Mouse (Mus musculus): ENCODE measurements around the gene Trp53bp2. TPM values are rescaled to one million over a fixed set of nuclear protein-coding genes. Genes with fewer than 3 reads are reported as not detected.

The Trp53bp2 gene
- polyA plus RNA-seq, 1 experiment, result 12.5 TPM

GRCm38 (mm10) chr1:182427426-182427825 is 18.5 kb downstream of the Trp53bp2 start:
- TF ChIP-seq CTCF (IDR thresholded peaks at IDR 0.05; ENCODE audit: low read depth, low read length) (no peak), POLR2A (IDR thresholded peaks at IDR 0.05; ENCODE audit: borderline replicate concordance, low read depth, low read length) (no peak)
- Histone ChIP-seq H3K4me1 (ENCODE audit: control insufficient read depth, insufficient read depth, low read length) (peaks cover 3% of the 10 kb centered on the region; the same call in 1 of the 2 replicates), H3K27ac (ENCODE audit: insufficient read depth, low read depth, low read length) (no peak overlapping the region), H3K4me3 (ENCODE audit: insufficient read depth, low read length) (no peak overlapping the region)

GRCm38 (mm10) chr1:182429826-182430225 is 20.9 kb downstream of the Trp53bp2 start:
- no peak overlapping the region for H3K27ac ChIP-seq (ENCODE audit: insufficient read depth, low read depth, low read length)

GRCm38 (mm10) chr1:182430676-182431075 is 21.7 kb downstream of the Trp53bp2 start:
- TF ChIP-seq CTCF (IDR thresholded peaks at IDR 0.05; ENCODE audit: low read depth, low read length) (no peak), POLR2A (IDR thresholded peaks at IDR 0.05; ENCODE audit: borderline replicate concordance, low read depth, low read length) (no peak)
- Histone ChIP-seq H3K4me1 (ENCODE audit: control insufficient read depth, insufficient read depth, low read length) (no peaks in the 10 kb centered on the region), H3K4me3 (ENCODE audit: insufficient read depth, low read length) (no peak overlapping the region), H3K27ac (ENCODE audit: insufficient read depth, low read depth, low read length) (no peak overlapping the region)

More at GRCm38 (mm10) chr1:182429826-182430225, 20.9 kb downstream of the Trp53bp2 start:
- TF ChIP-seq CTCF (IDR thresholded peaks at IDR 0.05; ENCODE audit: low read depth, low read length), result no peak
- TF ChIP-seq POLR2A (IDR thresholded peaks at IDR 0.05; ENCODE audit: borderline replicate concordance, low read depth, low read length), result no peak
- no peak overlapping the region for H3K4me3 ChIP-seq (ENCODE audit: insufficient read depth, low read length)
- peaks cover 2% of the 10 kb centered on the region; the same call in 1 of the 2 replicates for H3K4me1 ChIP-seq (ENCODE audit: control insufficient read depth, insufficient read depth, low read length)

GRCm38 (mm10) chr1:182432059-182432458 is 23.1 kb downstream of the Trp53bp2 start:
- TF ChIP-seq POLR2A (IDR thresholded peaks at IDR 0.05; ENCODE audit: borderline replicate concordance, low read depth, low read length) (no peak), CTCF (IDR thresholded peaks at IDR 0.05; ENCODE audit: low read depth, low read length) (no peak)
- no peak overlapping the region for H3K4me3 ChIP-seq (ENCODE audit: insufficient read depth, low read length)
- no peak overlapping the region for H3K27ac ChIP-seq (ENCODE audit: insufficient read depth, low read depth, low read length)
- no peaks in the 10 kb centered on the region for H3K4me1 ChIP-seq (ENCODE audit: control insufficient read depth, insufficient read depth, low read length)

- no peak overlapping the region for H3K4me3 ChIP-seq (ENCODE audit: insufficient read depth, low read length)
- TF ChIP-seq POLR2A (IDR thresholded peaks at IDR 0.05; ENCODE audit: borderline replicate concordance, low read depth, low read length), result no peak
- TF ChIP-seq CTCF (IDR thresholded peaks at IDR 0.05; ENCODE audit: low read depth, low read length), result no peak
- H3K27ac ChIP-seq (ENCODE audit: insufficient read depth, low read depth, low read length), result no peak overlapping the region
- no peaks in the 10 kb centered on the region for H3K4me1 ChIP-seq (ENCODE audit: control insufficient read depth, insufficient read depth, low read length)
Measured at GRCm38 (mm10) chr1:182436746-182437145, 27.8 kb downstream of the Trp53bp2 start.

- Histone ChIP-seq H3K4me1 (ENCODE audit: control insufficient read depth, insufficient read depth, low read length) (no peaks in the 10 kb centered on the region), H3K4me3 (ENCODE audit: insufficient read depth, low read length) (no peak overlapping the region), H3K27ac (ENCODE audit: insufficient read depth, low read depth, low read length) (no peak overlapping the region)
- no peak for TF ChIP-seq POLR2A (IDR thresholded peaks at IDR 0.05; ENCODE audit: borderline replicate concordance, low read depth, low read length)
- no peak for TF ChIP-seq CTCF (IDR thresholded peaks at IDR 0.05; ENCODE audit: low read depth, low read length)
Measured at GRCm38 (mm10) chr1:182439546-182440222, 30.7 kb downstream of the Trp53bp2 start.

GRCm38 (mm10) chr1:182441791-182442473 is 33.0 kb downstream of the Trp53bp2 start:
- Histone ChIP-seq H3K4me1 (ENCODE audit: control insufficient read depth, insufficient read depth, low read length) (no peaks in the 10 kb centered on the region), H3K27ac (ENCODE audit: insufficient read depth, low read depth, low read length) (no peak overlapping the region)
- TF ChIP-seq POLR2A (IDR thresholded peaks at IDR 0.05; ENCODE audit: borderline replicate concordance, low read depth, low read length) (no peak), CTCF (IDR thresholded peaks at IDR 0.05; ENCODE audit: low read depth, low read length) (no peak)

GRCm38 (mm10) chr1:182444116-182444515 is 35.1 kb downstream of the Trp53bp2 start:
- TF ChIP-seq CTCF (IDR thresholded peaks at IDR 0.05; ENCODE audit: low read depth, low read length) (no peak), POLR2A (IDR thresholded peaks at IDR 0.05; ENCODE audit: borderline replicate concordance, low read depth, low read length) (no peak)
- H3K4me1 ChIP-seq (ENCODE audit: control insufficient read depth, insufficient read depth, low read length), result no peaks in the 10 kb centered on the region
- no peak overlapping the region for H3K27ac ChIP-seq (ENCODE audit: insufficient read depth, low read depth, low read length)
- H3K4me3 ChIP-seq (ENCODE audit: insufficient read depth, low read length), result no peak overlapping the region

More at GRCm38 (mm10) chr1:182441791-182442473, 33.0 kb downstream of the Trp53bp2 start:
- H3K4me3 ChIP-seq (ENCODE audit: insufficient read depth, low read length), result no peak overlapping the region

- Histone ChIP-seq H3K27ac (ENCODE audit: insufficient read depth, low read depth, low read length) (no peak overlapping the region), H3K4me3 (ENCODE audit: insufficient read depth, low read length) (no peak overlapping the region), H3K4me1 (ENCODE audit: control insufficient read depth, insufficient read depth, low read length) (no peaks in the 10 kb centered on the region)
- TF ChIP-seq CTCF (IDR thresholded peaks at IDR 0.05; ENCODE audit: low read depth, low read length) (no peak), POLR2A (IDR thresholded peaks at IDR 0.05; ENCODE audit: borderline replicate concordance, low read depth, low read length) (no peak)
Measured at GRCm38 (mm10) chr1:182448276-182449035, 39.5 kb downstream of the Trp53bp2 start.
